Mouse (Mus musculus) limb, embryonic 12.5 days (tissue): ENCODE results near the gene Tspan31. TPM values are rescaled to one million over a fixed set of nuclear protein-coding genes. Genes with fewer than 3 reads are reported as not detected.
"Not testable (repeated sequence)": the region's sequence is repeated elsewhere in the genome, so short reads cannot be mapped to it uniquely, and the experiment has no call there.

Source experiments
- ATAC-seq: fragments of 200-750 bp; cut with Nextera tagmentation; 2 replicates; pipeline ENCODE4 v1.8.0; 2017; ENCODE audit warnings: low read depth, moderate TSS enrichment; ENCODE audit not compliant: insufficient number of reproducible peaks, insufficient read depth, low FRiP score, low TSS enrichment
- H3K27ac ChIP-seq: fragments of 300-500 bp; sonication (generic); 2 replicates; pipeline ENCODE4 v1.5.1; 2016; ENCODE audit warnings: mild to moderate bottlenecking, moderate library complexity
- H3K27me3 ChIP-seq: fragments of 300-500 bp; sonication (generic); 2 replicates; pipeline ENCODE4 v1.6.1; 2016; ENCODE audit warnings: mild to moderate bottlenecking, moderate library complexity
- H3K36me3 ChIP-seq: fragments of 300-500 bp; sonication (generic); 2 replicates; pipeline ENCODE4 v1.6.1; 2016; ENCODE audit warnings: mild to moderate bottlenecking, moderate library complexity
- H3K4me1 ChIP-seq: fragments of 300-500 bp; sonication (generic); replicated peaks from 2 replicates; pipeline ENCODE4 v1.6.1; 2016
- H3K4me2 ChIP-seq: fragments of 300-500 bp; sonication (generic); 2 replicates; pipeline ENCODE4 v1.6.1; 2016; ENCODE audit warnings: mild to moderate bottlenecking, moderate library complexity
- H3K4me3 ChIP-seq: fragments of 300-500 bp; sonication (generic); replicated peaks from 2 replicates; pipeline ENCODE4 v1.5.1; 2016; ENCODE audit warnings: mild to moderate bottlenecking
- H3K9ac ChIP-seq: fragments of 300-500 bp; sonication (generic); replicated peaks from 2 replicates; pipeline ENCODE4 v1.6.1; 2016; ENCODE audit warnings: mild to moderate bottlenecking, moderate library complexity
- H3K9me3 ChIP-seq: fragments of 300-500 bp; sonication (generic); 2 replicates; pipeline ENCODE4 v1.6.1; 2016; ENCODE audit warnings: mild to moderate bottlenecking, moderate library complexity
- WGBS: fragments of 180-500 bp; shearing (Covaris S2); methylation state at CpG from one replicate; pipeline ENCODE4 v1.1.7; 2016; 5-methylcytosine and 5-hydroxymethylcytosine counted together
- polyA plus RNA-seq: library from polyadenylated mRNA; unstranded; fragments of >200 nt; fragmentation: Nextera tagmentation; extraction: Ambion mirVana; gene quantifications from 2 replicates; pipeline ENCODE4 v1.2.1, GENCODE M21; 2016

Tspan31 gene
- polyA plus RNA-seq, 1 experiment from 2014 or later, result 172 TPM

- not testable (repeated sequence) for H3K36me3 ChIP-seq, H3K27ac ChIP-seq, H3K4me3 ChIP-seq, H3K9me3 ChIP-seq, H3K4me2 ChIP-seq, ATAC-seq, H3K9ac ChIP-seq
- 93% methylated on average over 2 of the region's 2 CpGs for WGBS
- peaks cover 32% of the 10 kb centered on the region for H3K27me3 ChIP-seq
- peaks cover 26% of the 10 kb centered on the region for H3K4me1 ChIP-seq
These were observed 2.9 kb upstream of the Tspan31 start for GRCm38 (mm10) chr10:127072969-127073368.

GRCm38 (mm10) chr10:127072270-127072669 is 2.2 kb upstream of the Tspan31 start:
- ATAC-seq, H3K9me3 ChIP-seq, H3K27ac ChIP-seq, H3K4me2 ChIP-seq, H3K4me3 ChIP-seq, H3K9ac ChIP-seq: not testable (repeated sequence)
- peaks cover 26% of the 10 kb centered on the region for H3K27me3 ChIP-seq
- H3K36me3 ChIP-seq, result peaks cover 17% of the 10 kb centered on the region
- H3K4me1 ChIP-seq, result peaks cover 23% of the 10 kb centered on the region
- 87% methylated on average over 4 of the region's 4 CpGs for WGBS

GRCm38 (mm10) chr10:127071203-127071602 is 1.1 kb upstream of the Tspan31 start:
- Histone ChIP-seq H3K4me2 (peak overlapping the region; percentile 93), H3K9ac (peak overlapping the region; percentile 75; the same call in 1 of the 2 replicates), H3K9me3 (no peaks in the 10 kb centered on the region), H3K27me3 (peaks cover 16% of the 10 kb centered on the region), H3K4me3 (peak overlapping the region; percentile 64), H3K36me3 (peaks cover 27% of the 10 kb centered on the region), H3K27ac (no peak overlapping the region), H3K4me1 (peaks cover 27% of the 10 kb centered on the region)
- ATAC-seq, result no peak
- WGBS, result 78% methylated on average over 9 of the region's 9 CpGs

DNA sequence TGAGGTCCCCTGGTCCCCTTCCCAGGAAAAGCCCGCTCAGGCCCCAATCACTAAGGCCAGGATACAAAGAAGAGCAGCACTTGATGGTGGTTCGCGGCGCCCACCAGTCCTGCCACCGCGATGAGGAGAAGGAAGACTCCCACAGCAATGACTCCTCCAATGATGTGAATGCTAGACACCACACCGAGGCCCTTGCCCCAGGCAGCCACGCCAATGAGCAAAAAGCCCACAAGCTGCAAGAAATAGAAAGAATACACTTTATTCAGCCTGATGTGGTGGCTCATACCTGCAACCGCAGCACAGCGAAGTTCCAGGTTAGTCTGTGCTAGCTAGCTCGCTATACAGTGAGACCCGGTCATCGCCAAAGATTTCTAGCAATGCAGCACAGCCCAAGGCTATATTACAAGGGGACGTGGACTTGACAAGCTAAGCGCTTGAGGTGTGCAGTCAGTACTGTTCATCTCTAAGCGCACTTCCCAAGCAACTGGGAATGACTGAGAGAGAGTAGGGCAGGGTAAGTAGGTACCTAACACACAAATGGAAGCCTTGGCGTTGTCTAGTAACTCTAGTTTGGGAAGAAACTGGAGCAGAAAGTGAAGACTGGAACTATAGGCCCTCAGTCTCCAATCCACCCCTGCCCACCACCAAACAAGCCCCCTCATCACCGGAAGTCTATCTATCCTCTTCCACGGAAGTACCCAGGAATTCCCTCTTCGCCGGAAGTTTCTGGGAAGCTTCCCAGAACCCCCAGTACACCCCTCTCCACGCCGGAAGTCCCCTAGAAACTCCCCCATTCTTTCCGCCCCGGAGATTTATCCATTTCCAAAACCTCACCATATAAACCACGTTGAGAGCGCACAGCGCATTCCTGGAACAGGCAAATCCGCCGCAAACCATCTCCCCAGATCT is 529 bp downstream of the Tspan31 start:
- no peaks in the 10 kb centered on the region; the same call in 1 of the 2 replicates for H3K27me3 ChIP-seq
- peak overlapping the region; percentile 63 for H3K9ac ChIP-seq
- H3K27ac ChIP-seq, result peak overlapping the region; percentile 90
- peak overlapping the region; percentile 64 for H3K4me3 ChIP-seq
- 10% methylated on average over 30 of the region's 30 CpGs for WGBS
- peaks cover 44% of the 10 kb centered on the region for H3K36me3 ChIP-seq
- peaks cover 35% of the 10 kb centered on the region for H3K4me1 ChIP-seq
- H3K9me3 ChIP-seq, result no peaks in the 10 kb centered on the region
- peak overlapping the region; percentile 83 for H3K4me2 ChIP-seq
- peak; percentile 54 for ATAC-seq

DNA sequence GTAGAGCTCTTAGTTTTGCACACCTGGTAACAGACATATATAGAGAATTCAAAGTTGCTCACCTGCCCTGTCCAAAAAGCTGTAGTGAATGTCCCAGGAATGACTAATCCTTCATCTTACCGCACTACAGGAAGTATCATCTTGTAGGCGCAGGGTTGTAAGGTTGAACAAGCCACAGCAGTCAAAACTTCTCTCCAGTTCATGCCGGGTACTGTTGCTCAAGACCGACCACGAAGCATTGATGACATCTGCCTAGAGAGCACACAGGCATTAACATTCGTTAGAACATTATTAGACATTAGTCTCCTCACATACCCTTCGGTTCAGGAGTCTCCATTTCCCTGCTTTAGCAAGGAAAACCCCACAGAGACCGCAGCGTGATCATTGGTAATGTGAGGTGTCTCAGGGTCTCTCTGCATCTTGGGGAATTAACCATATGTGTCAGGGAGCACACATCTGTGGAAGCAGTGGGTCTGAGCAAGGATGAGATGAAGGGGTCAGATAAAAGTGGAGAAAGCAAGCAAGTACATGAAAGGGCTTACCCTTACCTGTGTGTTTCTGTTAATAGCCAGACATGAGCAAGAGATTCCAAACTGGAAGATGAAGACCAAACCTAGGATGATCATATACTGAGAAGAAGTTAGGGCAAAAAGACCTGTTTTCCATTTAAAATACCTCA is 1.6 kb downstream of the Tspan31 start:
- 80% methylated on average over 9 of the region's 9 CpGs for WGBS
- H3K9ac ChIP-seq, result peak overlapping the region; percentile 63
- peaks cover 35% of the 10 kb centered on the region for H3K4me1 ChIP-seq
- H3K36me3 ChIP-seq, result peaks cover 44% of the 10 kb centered on the region
- peak overlapping the region; percentile 83 for H3K4me2 ChIP-seq
- no peak for ATAC-seq
- no peaks in the 10 kb centered on the region for H3K9me3 ChIP-seq
- peak overlapping the region; percentile 64 for H3K4me3 ChIP-seq
- no peaks in the 10 kb centered on the region; the same call in 1 of the 2 replicates for H3K27me3 ChIP-seq
- H3K27ac ChIP-seq, result peak overlapping the region; percentile 90; the same call in 1 of the 2 replicates

DNA sequence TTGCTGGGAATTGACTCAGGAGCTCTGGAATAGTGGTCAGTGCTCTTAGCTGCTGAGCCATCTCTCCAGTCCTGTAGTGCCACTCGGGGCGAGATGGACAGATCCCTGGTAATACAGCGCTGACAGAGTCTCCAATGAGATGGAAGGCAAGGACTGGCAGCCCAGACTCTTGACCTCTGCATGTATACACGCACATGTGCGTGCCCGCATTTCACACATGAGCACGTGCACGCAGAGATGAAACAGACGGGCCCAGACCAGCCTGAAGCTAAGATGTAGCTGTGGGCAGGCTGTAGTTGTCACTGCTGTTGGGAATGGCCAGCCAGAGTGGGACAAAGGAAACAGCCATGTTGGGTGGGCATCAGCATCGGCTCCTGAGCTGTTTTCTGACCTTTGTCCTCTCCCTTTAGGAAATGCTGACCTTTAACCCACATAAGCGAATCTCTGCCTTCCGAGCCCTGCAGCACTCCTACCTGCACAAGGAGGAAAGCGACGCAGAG is 3.5 kb downstream of the Tspan31 start:
- ATAC-seq, result no peak

DNA sequence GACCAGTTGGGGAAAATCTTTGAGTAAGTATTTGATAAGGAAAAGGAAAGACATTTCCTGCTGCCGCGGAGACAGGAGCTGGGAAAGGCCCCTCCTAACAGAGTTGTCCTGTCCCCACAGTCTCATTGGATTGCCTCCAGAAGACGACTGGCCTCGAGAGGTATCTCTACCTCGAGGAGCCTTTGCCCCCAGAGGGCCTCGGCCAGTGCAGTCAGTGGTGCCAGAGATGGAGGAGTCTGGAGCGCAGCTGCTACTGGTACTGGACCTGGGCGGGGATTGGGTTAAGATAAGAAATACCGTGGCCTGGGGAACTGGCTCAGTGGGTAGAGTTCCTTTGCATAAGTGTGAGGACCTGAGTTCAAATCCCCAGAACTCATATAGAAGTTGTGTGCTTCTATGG is 4.1 kb downstream of the Tspan31 start:
- 90% methylated on average over 9 of the region's 9 CpGs for WGBS
- Histone ChIP-seq H3K4me2 (no peak overlapping the region), H3K9me3 (no peaks in the 10 kb centered on the region), H3K4me3 (no peak overlapping the region), H3K27ac (no peak overlapping the region), H3K4me1 (peaks cover 31% of the 10 kb centered on the region), H3K9ac (no peak overlapping the region), H3K27me3 (peaks cover 8% of the 10 kb centered on the region), H3K36me3 (peaks cover 44% of the 10 kb centered on the region)
- no peak for ATAC-seq

More for the DNA sequence above, 3.5 kb downstream of the Tspan31 start:
- H3K4me2 ChIP-seq, result no peak overlapping the region
- 92% methylated on average over 14 of the region's 14 CpGs for WGBS
- no peak overlapping the region for H3K27ac ChIP-seq
- peaks cover 35% of the 10 kb centered on the region for H3K4me1 ChIP-seq
- H3K9ac ChIP-seq, result no peak overlapping the region
- peaks cover 2% of the 10 kb centered on the region for H3K27me3 ChIP-seq
- H3K4me3 ChIP-seq, result no peak overlapping the region; the same call in 1 of the 2 replicates
- H3K9me3 ChIP-seq, result no peaks in the 10 kb centered on the region
- H3K36me3 ChIP-seq, result peaks cover 44% of the 10 kb centered on the region

DNA sequence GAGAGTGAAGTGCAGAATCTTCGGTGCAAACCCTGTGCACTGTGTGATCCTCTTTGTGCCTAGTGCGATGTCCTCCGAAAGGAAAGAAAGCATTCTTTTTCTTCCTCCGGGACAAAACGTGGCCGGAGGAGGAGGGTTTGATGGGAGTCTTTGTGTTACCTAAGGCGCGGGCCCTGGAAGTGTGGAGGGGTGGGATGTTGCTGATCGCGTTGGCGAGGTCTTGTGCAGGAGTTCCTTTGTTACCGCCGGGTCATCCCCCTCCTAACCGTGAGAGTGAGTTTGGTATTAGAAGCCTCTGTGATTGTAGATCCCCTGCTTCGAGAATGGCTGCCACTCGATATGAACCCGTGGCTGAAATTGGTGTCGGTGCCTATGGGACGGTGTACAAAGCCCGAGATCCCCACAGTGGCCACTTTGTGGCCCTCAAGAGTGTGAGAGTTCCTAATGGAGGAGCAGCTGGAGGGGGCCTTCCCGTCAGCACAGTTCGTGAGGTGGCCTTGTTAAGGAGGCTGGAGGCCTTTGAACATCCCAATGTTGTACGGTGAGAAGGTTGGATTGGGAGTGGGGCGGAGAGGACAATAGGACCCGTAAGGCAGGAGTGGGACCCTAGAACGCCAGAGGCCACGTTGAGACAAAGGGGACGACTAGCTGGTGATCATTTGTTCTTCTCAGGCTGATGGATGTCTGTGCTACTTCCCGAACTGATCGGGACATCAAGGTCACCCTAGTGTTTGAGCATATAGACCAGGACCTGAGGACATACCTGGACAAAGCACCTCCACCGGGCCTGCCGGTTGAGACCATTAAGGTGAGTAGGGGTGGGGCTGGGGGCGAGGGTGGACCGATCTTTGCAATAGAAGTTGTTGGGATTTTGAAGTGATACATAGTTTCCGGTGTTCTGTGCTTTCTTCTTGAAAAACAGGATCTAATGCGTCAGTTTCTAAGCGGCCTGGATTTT is 5.9 kb downstream of the Tspan31 start:
- WGBS, result 14% methylated on average over 37 of the region's 37 CpGs
- Histone ChIP-seq H3K27ac (peak overlapping the region; percentile 89), H3K4me2 (peak overlapping the region; percentile 79), H3K4me1 (peaks cover 31% of the 10 kb centered on the region), H3K9me3 (no peaks in the 10 kb centered on the region), H3K9ac (peak overlapping the region; percentile 97), H3K4me3 (peak overlapping the region; percentile 88), H3K27me3 (peaks cover 26% of the 10 kb centered on the region), H3K36me3 (peaks cover 44% of the 10 kb centered on the region)
- no peak for ATAC-seq

GRCm38 (mm10) chr10:127063239-127063872 is 6.7 kb downstream of the Tspan31 start, which contains the start of gene Cdk4:
TSS of gene Cdk4 (plus strand) at chr10:127063534.
- peak; percentile 87 for ATAC-seq
- peaks cover 34% of the 10 kb centered on the region for H3K27me3 ChIP-seq
- H3K27ac ChIP-seq, result peak within 1 kb of the TSS; percentile 89
- H3K4me3 ChIP-seq, result peak within 1 kb of the TSS; percentile 88
- H3K9me3 ChIP-seq, result no peaks in the 10 kb centered on the region
- H3K36me3 ChIP-seq, result peaks cover 38% of the 10 kb centered on the region
- H3K9ac ChIP-seq, result peak within 1 kb of the TSS; percentile 97
- peaks cover 31% of the 10 kb centered on the region for H3K4me1 ChIP-seq
- under 1% methylated on average over 44 of the region's 46 CpGs for WGBS
- H3K4me2 ChIP-seq, result peak within 1 kb of the TSS; percentile 79

DNA sequence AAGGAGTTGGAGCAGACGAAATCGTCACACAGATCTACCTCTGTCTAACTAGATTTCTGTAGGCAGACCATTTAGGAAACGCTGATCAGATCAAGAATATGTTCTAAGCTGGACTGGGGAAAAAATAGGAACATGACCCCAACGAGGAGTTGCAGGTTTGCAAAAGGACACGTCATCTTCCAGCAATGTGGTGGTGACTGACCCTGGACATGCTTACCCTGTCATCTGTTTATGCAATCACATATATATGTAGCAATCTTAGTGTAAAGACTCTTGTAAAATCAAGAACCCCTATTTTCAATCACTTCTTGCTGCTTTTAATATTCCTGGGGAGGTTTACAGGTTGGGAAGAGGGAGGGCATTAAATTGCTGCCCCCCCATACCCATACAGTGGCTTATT is 7.6 kb downstream of the Tspan31 start:
- H3K4me1 ChIP-seq, result peaks cover 31% of the 10 kb centered on the region
- WGBS, result 77% methylated on average over 5 of the region's 5 CpGs
- ATAC-seq, result no peak

More for the DNA sequence above, 7.6 kb downstream of the Tspan31 start:
- Histone ChIP-seq H3K9ac (no peak overlapping the region), H3K9me3 (no peaks in the 10 kb centered on the region), H3K4me2 (no peak overlapping the region), H3K4me3 (no peak overlapping the region), H3K27ac (no peak overlapping the region), H3K36me3 (peaks cover 31% of the 10 kb centered on the region), H3K27me3 (peaks cover 41% of the 10 kb centered on the region)
